ENCODE assay signal across 27 mouse cellular contexts in genomic region chr2:26424541-26424940, GRCm38 (mm10).
"Had no signal": no experiment of that assay in that cellular context is flagged by ENCODE, and none has a peak within 500 bp of the region (broad histone marks: within the 10 kb centered on the region; RNA-seq: fewer than 3 reads in every experiment).

No protein-coding gene starts in this region.

- H3K4me1 ChIP-seq: limb, embryonic 10.5 days; limb, embryonic 12.5 days; limb, embryonic 13.5 days; limb, embryonic 15.5 days; liver, embryonic 12.5 days; liver, embryonic 13.5 days; liver, embryonic 15.5 days; lung, embryonic 15.5 days; midbrain, embryonic 10.5 days; midbrain, embryonic 12.5 days; midbrain, embryonic 13.5 days; midbrain, embryonic 15.5 days; neural tube, embryonic 12.5 days had no signal

- H3K9me3 ChIP-seq: limb, embryonic 10.5 days; limb, embryonic 12.5 days; limb, embryonic 13.5 days; limb, embryonic 15.5 days; liver, embryonic 12.5 days; liver, embryonic 13.5 days; liver, embryonic 15.5 days; lung, embryonic 15.5 days; megakaryocyte, embryonic 14.5 days; midbrain, embryonic 10.5 days; midbrain, embryonic 12.5 days; midbrain, embryonic 13.5 days; midbrain, embryonic 15.5 days; neural tube, embryonic 12.5 days had no signal

- H3K27me3 ChIP-seq: limb, embryonic 12.5 days; limb, embryonic 13.5 days; limb, embryonic 15.5 days; liver, embryonic 12.5 days; liver, embryonic 13.5 days; liver, embryonic 15.5 days; lung, embryonic 15.5 days; megakaryocyte, embryonic 14.5 days; midbrain, embryonic 12.5 days; midbrain, embryonic 13.5 days; midbrain, embryonic 15.5 days; neural tube, embryonic 12.5 days had no signal

- H3K4me3 ChIP-seq: limb, embryonic 10.5 days; limb, embryonic 12.5 days; limb, embryonic 13.5 days; limb, embryonic 15.5 days; liver, embryonic 12.5 days; liver, embryonic 13.5 days; liver, embryonic 15.5 days; lung, embryonic 15.5 days; megakaryocyte, embryonic 14.5 days; midbrain, embryonic 10.5 days; midbrain, embryonic 12.5 days; midbrain, embryonic 13.5 days; midbrain, embryonic 15.5 days; myocyte; neural tube, embryonic 12.5 days had no signal

- DNase-seq: left cerebral cortex, postnatal 4 days; liver; liver, embryonic 13.5 days; liver, postnatal 0 days; lung, adult 18-20 months; lung, adult 2 months; lung, embryonic 14.5 days; lung, postnatal 10 days; lung, postnatal 14 days; lung, postnatal 36 days; midbrain, embryonic 14.5 days had no signal

- H3K27ac ChIP-seq: limb, embryonic 10.5 days; limb, embryonic 12.5 days; limb, embryonic 13.5 days; limb, embryonic 15.5 days; liver, embryonic 12.5 days; liver, embryonic 13.5 days; liver, embryonic 14.5 days; liver, embryonic 15.5 days; lung, embryonic 15.5 days; macrophage; midbrain, embryonic 10.5 days; midbrain, embryonic 12.5 days; midbrain, embryonic 13.5 days; midbrain, embryonic 15.5 days; neural tube, embryonic 12.5 days had no signal
